ENCODE assay signal across 13 mouse cellular contexts in the genomic region with DNA sequence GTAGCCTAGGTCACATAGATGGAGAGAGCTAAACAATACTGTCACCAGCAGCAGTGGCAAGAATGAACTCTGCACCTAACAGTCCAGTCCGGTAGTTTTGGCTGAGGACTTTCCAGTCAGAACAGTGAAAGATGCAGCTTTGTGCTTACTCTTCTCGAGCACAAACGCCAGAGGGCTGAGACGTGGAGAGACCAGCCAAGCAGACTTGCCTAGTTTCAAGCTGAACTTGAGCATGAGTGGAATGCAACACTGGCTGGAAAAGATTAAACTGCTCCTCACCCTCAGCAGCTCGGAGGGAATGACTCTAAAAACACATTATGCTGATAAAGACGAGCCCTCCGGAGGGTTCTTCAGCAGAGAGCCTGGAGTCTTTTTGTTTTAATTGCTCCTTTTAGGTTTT.
DNase-seq lines count a peak whose midpoint lies in the region; ATAC-seq and TF ChIP-seq lines count a peak whose summit lies in the region.
"Had no signal": no experiment of that assay in that cellular context is flagged by ENCODE, and none has a peak within 500 bp of the region (broad histone marks: within the 10 kb centered on the region; RNA-seq: fewer than 3 reads in every experiment).

No protein-coding gene starts in this region.

- no peak for TF ChIP-seq POLR2A in lung, adult 2 months (IDR thresholded peaks at IDR 0.05; ENCODE audit: borderline replicate concordance, extremely low read depth, low read depth, low read length)

- intact Hi-C loops in gastrocnemius, postnatal 14 days (cut with DNase I; ENCODE audit: low total_unique reads) = no loop called here

- H3K4me1 ChIP-seq in lung, adult 2 months (ENCODE audit: control insufficient read depth, insufficient read depth, low read length) = peaks cover 12% of the 10 kb centered on the region
- H3K4me1 ChIP-seq: liver, embryonic 13.5 days had no signal

- TF ChIP-seq CTCF in lung, adult 2 months (IDR thresholded peaks at IDR 0.05; ENCODE audit: insufficient read depth, low read length) = 0 out of 2 replicates have a peak, but pooled peaks have one; percentile 6

- WGBS in lung, adult 2 months = 56% methylated on average over 7 of the region's 7 CpGs

- no peak overlapping the region for H3K4me3 ChIP-seq in lung, adult 2 months (replicated peaks; ENCODE audit: extremely low read depth, low read depth, low read length)
- H3K4me3 ChIP-seq: forebrain, embryonic 10.5 days; liver, embryonic 13.5 days; midbrain, embryonic 12.5 days; neural tube, embryonic 12.5 days had no signal

- ATAC-seq in CD4-positive, CD25-positive, alpha-beta regulatory T cell, adult 4 months = no peak

- DNase-seq in gastrocnemius, postnatal 14 days = peak; percentile 45
- DNase-seq in gastrocnemius, postnatal 25 days = no peak
- no peak for DNase-seq in lung, adult 2 months
- DNase-seq in lung, postnatal 25 days (ENCODE audit: low spot score) = no peak
- DNase-seq in kidney, postnatal 14 days = peak; percentile 63
- DNase-seq in yolk sac, embryonic 10.5 days (ENCODE audit: low spot score) = peak; percentile 11
- DNase-seq in right cerebral cortex, adult 2 months (ENCODE audit: low spot score in 2 of 2) = no peak
- DNase-seq: gastrocnemius, postnatal 10 days; liver, embryonic 13.5 days had no signal

Comparison
In these comparisons a context has a peak if more than half of its experiments do, and no peak if none do; other contexts are left out.
1. DNase-seq: peak in gastrocnemius, postnatal 14 days (single experiment), kidney, postnatal 14 days (single experiment) and yolk sac, embryonic 10.5 days (single experiment); none in gastrocnemius, postnatal 25 days (single experiment), lung, adult 2 months (single experiment), lung, postnatal 25 days (single experiment) and right cerebral cortex, adult 2 months (0 of 2).